Mouse (Mus musculus) E14TG2a.4 (cell line): ENCODE measurements at regions not wholly inside any gene's neighbourhood (a gene's known extent, or its start where the extent isn't known, plus 50 kb on each side); places are given as distances from the start of the nearest gene placed in this dataset.

ENCODE experiments used
- CTCF ChIP-seq: conservative IDR thresholded peaks from 2 replicates; pipeline ENCODE4 v1.5.1; 2014; ENCODE audit warnings: low read length
- NANOG ChIP-seq: IDR thresholded peaks from 2 replicates; pipeline ENCODE4 v1.6.1; 2014; ENCODE audit warnings: borderline replicate concordance, low read length, mixed read lengths

DNA sequence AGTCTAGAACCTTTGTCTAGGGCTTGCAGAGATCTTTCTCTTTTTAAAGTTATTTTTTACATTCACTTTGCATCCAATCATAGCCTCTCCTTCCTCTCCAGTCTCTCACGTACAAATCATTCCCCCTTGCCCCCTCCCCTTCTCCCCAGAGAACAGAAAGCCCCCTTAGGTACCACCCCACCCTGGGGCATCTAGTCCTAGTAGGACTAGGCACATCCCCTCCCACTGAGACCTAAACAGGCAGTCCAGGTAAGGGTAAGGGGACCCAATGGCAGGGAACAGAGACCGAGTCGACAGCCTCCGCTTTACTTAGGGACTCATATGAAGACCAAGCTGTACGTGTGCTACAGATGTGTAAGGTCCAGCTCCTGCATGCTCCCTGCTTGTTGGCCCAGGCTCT lies 59.3 kb upstream of the D16Ertd472e start:
- TF ChIP-seq CTCF (no peak), NANOG (no peak)
